Mouse (Mus musculus): ENCODE results near the gene Vmn2r3. TPM values are rescaled to one million over a fixed set of nuclear protein-coding genes. Genes with fewer than 3 reads are reported as not detected.

The Vmn2r3 gene
- polyA plus RNA-seq, 1 experiment from 2014 or later = 0.01 TPM

Other genes starting within 250 kb of the Vmn2r3 start
- gene Vmn2r1, start 208.2 kb downstream of the Vmn2r3 start, polyA plus RNA-seq (2015; fragmentation: Nextera tagmentation; extraction: Ambion mirVana) = 0.08 and 0.12 TPM in 2 replicates
- gene Vmn2r2, start 147.8 kb downstream of the Vmn2r3 start, polyA plus RNA-seq (2015; fragmentation: Nextera tagmentation; extraction: Ambion mirVana) = 0.09 TPM in 1 of 2 replicates, not detected in the other
- not detected in 2 replicates for gene Vmn2r4, start 125.7 kb upstream of the Vmn2r3 start, polyA plus RNA-seq (2015; fragmentation: Nextera tagmentation; extraction: Ambion mirVana)
- gene Vmn2r5, start 220.1 kb upstream of the Vmn2r3 start, polyA plus RNA-seq (2015; fragmentation: Nextera tagmentation; extraction: Ambion mirVana) = not detected in 2 replicates

Data from neural tube, embryonic 15.5 days (tissue).